Mouse (Mus musculus) forebrain, embryonic 16.5 days (tissue): Measurements from ENCODE around the gene Zfp597. TPM values are rescaled to one million over a fixed set of nuclear protein-coding genes. Genes with fewer than 3 reads are reported as not detected.
"Not testable (repeated sequence)": the region's sequence is repeated elsewhere in the genome, so short reads cannot be mapped to it uniquely, and the experiment has no call there.

Experiments
- ATAC-seq: fragments of 200-750 bp; cut with Nextera tagmentation; 2 replicates; pipeline ENCODE4 v1.8.0; 2017; ENCODE audit warnings: mild to moderate bottlenecking, moderate library complexity
- H3K27ac ChIP-seq: fragments of 300-500 bp; sonication (generic); 2 replicates; pipeline ENCODE4 v1.5.1; 2014; ENCODE audit warnings: low read length, control low read depth
- H3K27me3 ChIP-seq: fragments of 300-500 bp; sonication (generic); replicated peaks from 2 replicates; pipeline ENCODE4 v1.6.1; 2014; ENCODE audit warnings: low read length; ENCODE audit not compliant: control insufficient read depth, insufficient read depth
- H3K36me3 ChIP-seq: fragments of 300-500 bp; sonication (generic); 2 replicates; pipeline ENCODE4 v1.6.1; 2014; ENCODE audit not compliant: control insufficient read depth, insufficient read depth
- H3K4me1 ChIP-seq: fragments of 300-500 bp; sonication (generic); replicated peaks from 2 replicates; pipeline ENCODE4 v1.6.1; 2014; ENCODE audit warnings: low read length; ENCODE audit not compliant: control insufficient read depth, insufficient read depth
- H3K4me2 ChIP-seq: fragments of 300-500 bp; sonication (generic); 2 replicates; pipeline ENCODE4 v1.6.1; 2014; ENCODE audit warnings: mild to moderate bottlenecking, low read length, control low read depth
- H3K4me3 ChIP-seq: fragments of 300-500 bp; sonication (generic); replicated peaks from 2 replicates; pipeline ENCODE4 v1.5.1; 2014; ENCODE audit warnings: mild to moderate bottlenecking, low read length, control low read depth
- H3K9ac ChIP-seq: fragments of 300-500 bp; sonication (generic); replicated peaks from 2 replicates; pipeline ENCODE4 v1.6.1; 2014; ENCODE audit warnings: low read depth, low read length, control low read depth
- H3K9me3 ChIP-seq: fragments of 300-500 bp; sonication (generic); 2 replicates; pipeline ENCODE4 v1.6.1; 2016; ENCODE audit warnings: low read length; ENCODE audit not compliant: control insufficient read depth
- WGBS: fragments of 180-500 bp; shearing (Covaris S2); extraction: QIAGEN DNeasy Blood & Tissue Kit; methylation state at CpG from one replicate; pipeline ENCODE4 v1.1.7; 2014; 5-methylcytosine and 5-hydroxymethylcytosine counted together
- microRNA-seq: library from miRNA; unstranded; fragments of <30 nt; microRNA quantifications from one replicate; pipeline ENCODE4, GENCODE M21; 2017
- polyA plus RNA-seq: library from polyadenylated mRNA; unstranded; fragments of >200 nt; fragmentation: Nextera tagmentation; extraction: Ambion mirVana; gene quantifications from 2 replicates; pipeline ENCODE4 v1.2.1, GENCODE M21; 2015

The Zfp597 gene
- polyA plus RNA-seq, 1 experiment from 2014 or later, result 14.0 TPM

- not testable (repeated sequence) for H3K27ac ChIP-seq, H3K27me3 ChIP-seq, H3K4me3 ChIP-seq, H3K4me2 ChIP-seq, H3K36me3 ChIP-seq, ATAC-seq, H3K4me1 ChIP-seq, H3K9me3 ChIP-seq, H3K9ac ChIP-seq
- 87% methylated on average over 6 of the region's 6 CpGs for WGBS
Observed at GRCm38 (mm10) chr16:3814667-3815066, 69.7 kb downstream of the Zfp597 start.

Small RNA genes within 50 kb of the gene (microRNA-seq; reads per million reads assigned to microRNA genes)
- not detected for gene Gm23493

Other genes with a start within 250 kb of the Zfp597 start
- gene Mefv, start 166.5 kb downstream of the Zfp597 start, polyA plus RNA-seq, result not detected in 2 replicates
- gene Zfp263, start 140.5 kb downstream of the Zfp597 start, polyA plus RNA-seq, result 57.1 and 67.6 TPM in 2 replicates
- gene Olfr15, start 53.7 kb downstream of the Zfp597 start, polyA plus RNA-seq, result 0.17 TPM in 1 of 2 replicates, not detected in the other
- 3.0 and 3.1 TPM in 2 replicates for gene Zfp174, start 37.3 kb downstream of the Zfp597 start, polyA plus RNA-seq
- 87.6 and 89.4 TPM in 2 replicates for gene Naa60, start 12.2 kb downstream of the Zfp597 start, polyA plus RNA-seq
- 2.1 and 3.3 TPM in 2 replicates for gene Gm20695, start 87 bp upstream of the Zfp597 start, polyA plus RNA-seq
- gene 1700037C18Rik, start 24.1 kb upstream of the Zfp597 start, polyA plus RNA-seq, result 12.0 and 13.4 TPM in 2 replicates
- gene Cluap1, start 24.2 kb upstream of the Zfp597 start, polyA plus RNA-seq, result 41.0 and 43.4 TPM in 2 replicates
- 0.88 and 1.2 TPM in 2 replicates for gene Nlrc3, start 92.1 kb upstream of the Zfp597 start, polyA plus RNA-seq
- gene Slx4, start 119.2 kb upstream of the Zfp597 start, polyA plus RNA-seq, result 28.1 and 29.2 TPM in 2 replicates
- 4.9 and 8.6 TPM in 2 replicates for gene Dnase1, start 152.4 kb upstream of the Zfp597 start, polyA plus RNA-seq
- gene Trap1, start 193.3 kb upstream of the Zfp597 start, polyA plus RNA-seq, result 52.7 and 54.5 TPM in 2 replicates